Mouse (Mus musculus): ENCODE results near the gene Catsperg1. TPM values are rescaled to one million over a fixed set of nuclear protein-coding genes. Genes with fewer than 3 reads are reported as not detected.
"Not testable (repeated sequence)": the region's sequence is repeated elsewhere in the genome, so short reads cannot be mapped to it uniquely, and the experiment has no call there.

Catsperg1 gene
- polyA plus RNA-seq, 1 experiment = 0.19 TPM

DNA sequence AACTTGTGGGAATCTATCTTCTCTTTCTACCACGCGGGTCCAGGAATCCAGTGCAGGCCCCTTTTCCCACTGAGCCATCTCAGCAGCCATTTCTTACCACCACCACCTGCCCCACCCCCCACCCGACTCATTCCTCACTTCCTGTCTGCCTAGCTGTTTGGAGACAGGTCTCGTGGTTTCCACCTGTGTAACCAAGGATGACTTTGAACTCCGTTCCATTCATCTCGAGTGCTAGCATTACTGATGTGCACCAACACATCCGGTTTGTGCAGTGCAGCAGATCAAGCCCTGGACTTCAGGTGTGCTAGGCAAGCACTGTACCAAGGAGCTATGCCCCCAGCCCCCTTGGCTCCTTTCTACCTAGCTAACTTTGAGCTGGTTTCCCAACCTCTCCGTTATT is 72.4 kb downstream of the Catsperg1 start:
- no peak overlapping the region for H3K4me3 ChIP-seq (replicated peaks)
- TF ChIP-seq GATA1 (IDR thresholded peaks at IDR 0.05; ENCODE audit: borderline replicate concordance, low read length) (no peak), FLI1 (IDR thresholded peaks at IDR 0.05; ENCODE audit: low read length) (no peak)
- no peaks in the 10 kb centered on the region for H3K9me3 ChIP-seq
- no peaks in the 10 kb centered on the region for H3K36me3 ChIP-seq (replicated peaks; ENCODE audit: low read length)
- peaks cover 67% of the 10 kb centered on the region for H3K4me1 ChIP-seq
- peaks cover 6% of the 10 kb centered on the region for H3K27me3 ChIP-seq (replicated peaks)

DNA sequence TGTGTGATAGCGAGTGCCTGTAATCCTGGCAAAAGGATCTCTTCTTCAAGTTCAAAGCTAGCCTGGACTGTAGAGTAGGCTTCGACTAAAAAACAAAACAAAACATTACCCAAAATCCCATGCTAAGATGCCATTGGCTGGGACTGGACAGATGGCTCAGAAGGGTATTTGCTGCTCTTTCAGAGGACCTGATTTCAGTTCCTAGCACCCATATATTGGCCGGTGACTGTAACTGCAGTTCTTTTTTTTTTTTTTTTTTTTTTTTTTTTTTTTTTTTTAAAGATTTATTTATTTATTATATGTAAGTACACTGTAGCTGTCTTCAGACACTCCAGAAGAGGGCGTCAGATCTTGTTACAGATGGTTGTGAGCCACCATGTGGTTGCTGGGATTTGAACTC is 74.6 kb downstream of the Catsperg1 start:
- not testable (repeated sequence) for H3K9me3 ChIP-seq; H3K4me3 ChIP-seq (replicated peaks); H3K27me3 ChIP-seq (replicated peaks); H3K36me3 ChIP-seq (replicated peaks; ENCODE audit: low read length)
- peaks cover 69% of the 10 kb centered on the region for H3K4me1 ChIP-seq

DNA sequence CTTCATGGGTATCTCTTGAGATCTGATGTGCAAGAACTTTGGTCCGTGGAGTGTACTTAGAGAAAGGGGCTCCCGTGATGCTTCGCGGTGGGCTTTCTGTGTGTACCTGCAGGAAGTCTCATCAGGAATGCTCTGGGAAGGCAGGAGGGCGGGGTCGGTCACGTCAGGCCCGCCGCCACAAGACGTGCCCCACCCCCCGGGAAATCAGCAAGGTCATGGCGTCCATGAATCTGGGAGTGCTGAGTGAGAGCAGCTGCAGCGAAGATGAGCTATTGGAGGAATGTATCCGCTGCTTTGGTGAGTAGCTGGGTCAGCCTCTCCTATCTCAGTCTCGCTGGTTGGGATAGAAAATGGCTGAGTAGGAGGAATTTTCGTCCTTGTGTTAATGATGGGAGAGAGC is 76.4 kb downstream of the Catsperg1 start:
- H3K36me3 ChIP-seq (replicated peaks; ENCODE audit: low read length) = no peaks in the 10 kb centered on the region
- peaks cover 60% of the 10 kb centered on the region for H3K4me1 ChIP-seq
- TF ChIP-seq FLI1 (IDR thresholded peaks at IDR 0.05; ENCODE audit: low read length) (no peak), GATA1 (IDR thresholded peaks at IDR 0.05; ENCODE audit: borderline replicate concordance, low read length) (no peak)
- H3K27me3 ChIP-seq (replicated peaks) = peaks cover 8% of the 10 kb centered on the region
- no peak overlapping the region for H3K4me3 ChIP-seq (replicated peaks)
- H3K9me3 ChIP-seq = no peaks in the 10 kb centered on the region

DNA sequence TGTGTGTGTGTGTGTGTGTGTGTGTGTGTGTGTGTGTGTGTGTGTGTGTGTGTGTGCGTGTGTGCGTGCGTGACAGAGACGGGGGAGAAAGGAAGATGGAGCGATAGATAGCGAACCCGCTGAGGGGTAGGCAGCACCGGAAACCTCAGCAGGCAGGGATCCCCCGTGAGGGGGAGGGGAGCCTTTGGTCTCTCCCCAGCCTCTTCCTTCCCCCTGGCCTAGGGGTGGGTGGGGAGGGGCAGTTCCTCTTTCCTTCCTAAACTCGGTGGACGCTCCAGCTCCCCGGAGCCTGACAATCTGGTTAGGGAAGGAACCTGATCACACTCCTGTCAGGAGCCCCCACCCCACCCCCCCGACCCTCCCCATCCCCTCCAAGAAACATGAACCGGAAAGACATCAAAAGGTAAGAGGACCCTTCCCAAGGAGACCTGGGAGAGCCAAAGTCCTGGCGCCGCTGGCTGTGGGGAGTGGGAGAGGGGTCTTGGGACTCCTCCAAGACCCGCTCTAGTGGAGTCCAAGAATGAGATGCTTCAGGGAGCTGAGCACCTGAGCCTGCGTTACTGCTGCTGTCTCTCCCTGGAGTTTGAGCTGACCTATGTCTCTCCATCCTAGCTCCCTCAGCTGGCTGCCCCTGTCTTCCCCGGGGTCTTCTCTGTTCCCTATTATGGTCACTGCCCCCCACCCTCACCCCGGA is 79.0 kb downstream of the Catsperg1 start, which contains the start of gene Rasgrp4:
Gene Rasgrp4, plus strand, starts transcription at position 159 of the 694 bp plus-strand sequence.
- peak within 1 kb of the TSS; percentile 90 for H3K4me3 ChIP-seq (replicated peaks)

DNA sequence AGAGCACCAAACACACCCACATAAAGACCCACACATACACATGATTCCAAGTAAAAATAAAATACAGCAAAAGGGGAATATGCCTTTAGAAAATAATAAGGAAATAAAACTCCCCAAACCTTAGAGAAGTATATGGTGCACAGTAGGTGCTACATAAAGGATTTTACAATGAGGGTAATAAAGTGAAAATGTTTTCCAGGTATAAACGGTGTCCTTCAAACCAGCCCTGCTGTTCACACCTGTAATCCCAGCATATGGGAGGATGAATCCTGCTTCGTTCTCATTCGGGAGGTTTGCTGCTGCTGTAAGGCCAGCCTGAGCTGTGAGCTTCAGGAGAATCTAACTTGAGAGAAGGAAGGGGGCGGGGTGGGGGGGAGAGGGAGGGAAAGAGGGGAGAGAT is 79.6 kb downstream of the Catsperg1 start:
- TF ChIP-seq FLI1 (IDR thresholded peaks at IDR 0.05; ENCODE audit: low read length) (no peak), GATA1 (IDR thresholded peaks at IDR 0.05; ENCODE audit: borderline replicate concordance, low read length) (no peak)
- peak overlapping the region; percentile 90 for H3K4me3 ChIP-seq (replicated peaks)

More for the DNA sequence above, 79.0 kb downstream of the Catsperg1 start, which contains the start of gene Rasgrp4:
- Histone ChIP-seq H3K4me1 (peaks cover 54% of the 10 kb centered on the region), H3K9me3 (no peaks in the 10 kb centered on the region), H3K36me3 (replicated peaks; ENCODE audit: low read length) (no peaks in the 10 kb centered on the region), H3K27me3 (replicated peaks) (peaks cover 8% of the 10 kb centered on the region)
- TF ChIP-seq GATA1 (IDR thresholded peaks at IDR 0.05; ENCODE audit: borderline replicate concordance, low read length) (no peak), FLI1 (IDR thresholded peaks at IDR 0.05; ENCODE audit: low read length) (no peak)

More for the DNA sequence above, 79.6 kb downstream of the Catsperg1 start:
- Histone ChIP-seq H3K36me3 (replicated peaks; ENCODE audit: low read length) (no peaks in the 10 kb centered on the region), H3K9me3 (no peaks in the 10 kb centered on the region), H3K4me1 (peaks cover 56% of the 10 kb centered on the region), H3K27me3 (replicated peaks) (peaks cover 8% of the 10 kb centered on the region)

Other genes with a start within 250 kb of the Catsperg1 start
- gene Eif3k, start 232.2 kb downstream of the Catsperg1 start, polyA plus RNA-seq (2012; ENCODE audit: insufficient read depth, low replicate concordance) = 143 and 185 TPM in 2 replicates
- gene Map4k1, start 232.0 kb downstream of the Catsperg1 start, polyA plus RNA-seq (2012; ENCODE audit: insufficient read depth, low replicate concordance) = 270 and 353 TPM in 2 replicates
- gene Ryr1, start 88.9 kb downstream of the Catsperg1 start, polyA plus RNA-seq (2012; ENCODE audit: insufficient read depth, low replicate concordance) = 0.12 TPM in 1 of 2 replicates, not detected in the other
- gene Rasgrp4, start 79.2 kb downstream of the Catsperg1 start, polyA plus RNA-seq (2012; ENCODE audit: insufficient read depth, low replicate concordance) = 1.9 and 7.5 TPM in 2 replicates
- gene Fam98c, start 57.8 kb downstream of the Catsperg1 start, polyA plus RNA-seq (2012; ENCODE audit: insufficient read depth, low replicate concordance) = 75.5 and 135 TPM in 2 replicates
- gene Ggn, start 43.8 kb downstream of the Catsperg1 start, polyA plus RNA-seq (2012; ENCODE audit: insufficient read depth, low replicate concordance) = 16.0 and 26.1 TPM in 2 replicates
- gene Spred3, start 43.6 kb downstream of the Catsperg1 start, polyA plus RNA-seq (2012; ENCODE audit: insufficient read depth, low replicate concordance) = 5.9 and 7.0 TPM in 2 replicates
- 131 and 177 TPM in 2 replicates for gene Psmd8, start 33.3 kb downstream of the Catsperg1 start, polyA plus RNA-seq (2012; ENCODE audit: insufficient read depth, low replicate concordance)
- gene Kcnk6, start 18.5 kb upstream of the Catsperg1 start, polyA plus RNA-seq (2012; ENCODE audit: insufficient read depth, low replicate concordance) = 32.5 and 42.2 TPM in 2 replicates
- 1,324 and 2,330 TPM in 2 replicates for gene Yif1b, start 24.3 kb upstream of the Catsperg1 start, polyA plus RNA-seq (2012; ENCODE audit: insufficient read depth, low replicate concordance)
- 0.46 TPM in 1 of 2 replicates, not detected in the other for gene 2200002D01Rik, start 34.4 kb upstream of the Catsperg1 start, polyA plus RNA-seq (2012; ENCODE audit: insufficient read depth, low replicate concordance)
- 19.9 and 37.0 TPM in 2 replicates for gene Spint2, start 67.9 kb upstream of the Catsperg1 start, polyA plus RNA-seq (2012; ENCODE audit: insufficient read depth, low replicate concordance)
- 12.7 and 22.8 TPM in 2 replicates for gene Ppp1r14a, start 75.3 kb upstream of the Catsperg1 start, polyA plus RNA-seq (2012; ENCODE audit: insufficient read depth, low replicate concordance)
- 1.2 TPM in 1 of 2 replicates, not detected in the other for gene Dpf1, start 89.9 kb upstream of the Catsperg1 start, polyA plus RNA-seq (2012; ENCODE audit: insufficient read depth, low replicate concordance)